Mouse (Mus musculus): ENCODE measurements around the gene Aars. TPM values are rescaled to one million over a fixed set of nuclear protein-coding genes. Genes with fewer than 3 reads are reported as not detected.
"Not testable (repeated sequence)": the region's sequence is repeated elsewhere in the genome, so short reads cannot be mapped to it uniquely, and the experiment has no call there.

The Aars gene
- polyA plus RNA-seq, 1 experiment = 70.7 TPM

- peak; percentile 74 to 88 for DNase-seq (ENCODE audit: extremely low spot score in 1 of 2, low spot score in 1 of 2)
Observed at GRCm38 (mm10) chr8:111093865-111094718, 61.1 kb downstream of the Aars start, which contains the start of gene Pdpr. Pdpr (plus strand) TSS chr8:111094630.

- not testable (repeated sequence) for DNase-seq (ENCODE audit: extremely low spot score in 1 of 2, low spot score in 1 of 2)
Observed at GRCm38 (mm10) chr8:111094719-111095302, 61.9 kb downstream of the Aars start.

Other genes starting within 250 kb of the Aars start
- 110 and 119 TPM in 2 replicates for gene Il34, start 227.2 kb upstream of the Aars start, polyA plus RNA-seq (2012; rRNA removed)
- gene Cog4, start 186.5 kb upstream of the Aars start, polyA plus RNA-seq (2012; rRNA removed) = 37.2 and 40.9 TPM in 2 replicates
- gene Sf3b3, start 186.4 kb upstream of the Aars start, polyA plus RNA-seq (2012; rRNA removed) = 39.5 and 39.9 TPM in 2 replicates
- gene Fuk, start 130.7 kb upstream of the Aars start, polyA plus RNA-seq (2012; rRNA removed) = 15.8 and 18.4 TPM in 2 replicates
- gene St3gal2, start 113.2 kb upstream of the Aars start, polyA plus RNA-seq (2012; rRNA removed) = 48.0 and 56.7 TPM in 2 replicates
- gene Ddx19a, start 35.3 kb upstream of the Aars start, polyA plus RNA-seq (2012; rRNA removed) = 25.1 and 27.5 TPM in 2 replicates
- 14.2 TPM in 2 replicates for gene Ddx19b, start 1.4 kb upstream of the Aars start, polyA plus RNA-seq (2012; rRNA removed)
- gene Exosc6, start 23.2 kb downstream of the Aars start, polyA plus RNA-seq (2012; rRNA removed) = not detected in 2 replicates
- gene Clec18a, start 59.3 kb downstream of the Aars start, polyA plus RNA-seq (2012; rRNA removed) = 4.1 and 4.4 TPM in 2 replicates
- gene Pdpr, start 61.5 kb downstream of the Aars start, polyA plus RNA-seq (2012; rRNA removed) = 12.9 and 15.8 TPM in 2 replicates
- gene Glg1, start 226.1 kb downstream of the Aars start, polyA plus RNA-seq (2012; rRNA removed) = 62.3 and 70.4 TPM in 2 replicates

Measured in frontal cortex, adult 2 months (tissue).